Mouse (Mus musculus) C2C12 (cell line): Measurements from ENCODE around the gene Lifr.

Source experiments
- CEBPB ChIP-seq: IDR thresholded peaks from one replicate; pipeline ENCODE4 v1.6.1; 2011; ENCODE audit warnings: low read depth, mild to moderate bottlenecking, control low read depth, moderate library complexity
- CTCF ChIP-seq: IDR thresholded peaks from one replicate; pipeline ENCODE4 v1.5.1; 2011; ENCODE audit not compliant: control insufficient read depth, insufficient read depth, insufficient read length
- MAX ChIP-seq: IDR thresholded peaks from one replicate; pipeline ENCODE4 v1.6.1; 2011; ENCODE audit warnings: mild to moderate bottlenecking, control low read depth

- no peak for TF ChIP-seq CTCF
- TF ChIP-seq MAX = no peak
- TF ChIP-seq CEBPB = no peak
Observed at GRCm38 (mm10) chr15:7203606-7204330, 113.4 kb downstream of the Lifr start.
